20 mouse cellular contexts compared by ENCODE assay signal in the genomic region with DNA sequence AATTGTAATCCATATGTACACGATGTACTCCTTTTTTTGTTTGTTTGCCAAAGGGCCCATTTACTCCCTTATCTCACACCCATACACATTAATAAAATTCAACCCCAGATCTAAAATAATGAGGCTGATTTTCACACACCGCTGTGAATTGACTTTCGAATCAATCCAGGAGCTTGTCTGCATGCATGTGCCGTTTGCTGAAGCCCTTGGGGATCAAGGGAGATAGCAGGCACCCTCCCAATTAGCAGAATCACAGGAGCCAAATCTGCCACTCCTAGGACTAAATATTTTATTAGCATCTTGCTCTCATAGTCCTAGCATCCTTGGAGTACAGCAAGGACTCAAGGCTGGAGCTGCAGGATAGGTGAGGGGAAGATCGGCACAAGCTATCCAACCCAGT.
DNase-seq lines count a peak whose midpoint lies in the region; ATAC-seq and TF ChIP-seq lines count a peak whose summit lies in the region.
"Had no signal": no experiment of that assay in that cellular context is flagged by ENCODE, and none has a peak within 500 bp of the region (broad histone marks: within the 10 kb centered on the region; RNA-seq: fewer than 3 reads in every experiment).

No protein-coding gene starts in this region.

- no peaks in the 10 kb centered on the region for H3K36me3 ChIP-seq in forebrain, embryonic 15.5 days
- no peaks in the 10 kb centered on the region for H3K36me3 ChIP-seq in forebrain, postnatal 0 days (ENCODE audit: insufficient read depth)
- no peaks in the 10 kb centered on the region for H3K36me3 ChIP-seq in lung, embryonic 16.5 days (ENCODE audit: control insufficient read depth, insufficient read depth, low read length)
- H3K36me3 ChIP-seq in intestine, embryonic 16.5 days (ENCODE audit: control insufficient read depth, insufficient read depth, low read length): no peaks in the 10 kb centered on the region
- H3K36me3 ChIP-seq: embryonic facial prominence, embryonic 15.5 days; forebrain, embryonic 10.5 days; heart, embryonic 12.5 days; hindbrain, embryonic 10.5 days had no signal

- H3K9me3 ChIP-seq in forebrain, embryonic 15.5 days: no peaks in the 10 kb centered on the region
- H3K9me3 ChIP-seq in forebrain, postnatal 0 days (ENCODE audit: low read length): no peaks in the 10 kb centered on the region
- H3K9me3 ChIP-seq in lung, embryonic 16.5 days (ENCODE audit: control insufficient read depth, low read length): no peaks in the 10 kb centered on the region
- H3K9me3 ChIP-seq in intestine, embryonic 16.5 days (ENCODE audit: control insufficient read depth, low read length): no peaks in the 10 kb centered on the region; the same call in 1 of the 2 replicates
- H3K9me3 ChIP-seq: embryonic facial prominence, embryonic 15.5 days; forebrain, embryonic 10.5 days; heart, embryonic 12.5 days; hindbrain, embryonic 10.5 days had no signal

- TF ChIP-seq POLR2A in brain, embryonic 14.5 days (IDR thresholded peaks at IDR 0.05; ENCODE audit: borderline replicate concordance, extremely low read depth, insufficient read depth, insufficient read length, poor library complexity, severe bottlenecking): no peak

- H3K27ac ChIP-seq in forebrain, embryonic 15.5 days (replicated peaks): peak overlapping the region; percentile 48
- no peak overlapping the region for H3K27ac ChIP-seq in forebrain, postnatal 0 days (ENCODE audit: low read depth, low read length)
- peak overlapping the region; percentile 53; the same call in 1 of the 2 replicates for H3K27ac ChIP-seq in lung, embryonic 16.5 days (ENCODE audit: low read length)
- H3K27ac ChIP-seq in intestine, embryonic 16.5 days (ENCODE audit: low read length): peak overlapping the region; percentile 51; the same call in 1 of the 2 replicates
- H3K27ac ChIP-seq: embryonic facial prominence, embryonic 15.5 days; forebrain, embryonic 10.5 days; heart, adult 2 months; hindbrain, embryonic 10.5 days; hindbrain, embryonic 14.5 days had no signal

- peaks cover 15% of the 10 kb centered on the region for H3K4me1 ChIP-seq in forebrain, embryonic 15.5 days
- no peaks in the 10 kb centered on the region for H3K4me1 ChIP-seq in forebrain, postnatal 0 days (ENCODE audit: insufficient read depth)
- peaks cover 4% of the 10 kb centered on the region for H3K4me1 ChIP-seq in lung, embryonic 16.5 days (replicated peaks; ENCODE audit: control insufficient read depth, insufficient read depth, low read length)
- H3K4me1 ChIP-seq in intestine, embryonic 16.5 days (ENCODE audit: control insufficient read depth, insufficient read depth, low read length): no peaks in the 10 kb centered on the region

- H3K4me3 ChIP-seq in forebrain, embryonic 15.5 days: no peak overlapping the region
- no peak overlapping the region for H3K4me3 ChIP-seq in forebrain, postnatal 0 days (ENCODE audit: low read depth, low read length)
- no peak overlapping the region for H3K4me3 ChIP-seq in lung, embryonic 16.5 days (ENCODE audit: low read length)
- H3K4me3 ChIP-seq in intestine, embryonic 16.5 days (ENCODE audit: low read length): no peak overlapping the region
- H3K4me3 ChIP-seq: embryonic facial prominence, embryonic 15.5 days; erythroblast, embryonic 14.5 days; forebrain, embryonic 10.5 days; heart, adult 2 months; heart, embryonic 12.5 days; hindbrain, embryonic 10.5 days had no signal

- H3K4me2 ChIP-seq in forebrain, embryonic 15.5 days (replicated peaks): no peak overlapping the region
- no peak overlapping the region for H3K4me2 ChIP-seq in forebrain, postnatal 0 days (ENCODE audit: low read depth)
- no peak overlapping the region; the same call in 1 of the 2 replicates for H3K4me2 ChIP-seq in lung, embryonic 16.5 days (ENCODE audit: low read depth, low read length)
- no peak overlapping the region; the same call in 1 of the 2 replicates for H3K4me2 ChIP-seq in intestine, embryonic 16.5 days (ENCODE audit: low read depth, low read length)
- H3K4me2 ChIP-seq: embryonic facial prominence, embryonic 15.5 days; heart, embryonic 12.5 days; hindbrain, embryonic 14.5 days had no signal

- 42% methylated on average over 5 of the region's 5 CpGs for WGBS in forebrain, embryonic 15.5 days
- WGBS in forebrain, postnatal 0 days: 43% methylated on average over 5 of the region's 5 CpGs
- 55% methylated on average over 5 of the region's 5 CpGs for WGBS in lung, embryonic 16.5 days
- WGBS in intestine, embryonic 16.5 days: 51% methylated on average over 5 of the region's 5 CpGs

- DNase-seq in forebrain, postnatal 0 days: no peak
- no peak for DNase-seq in lung, postnatal 10 days
- DNase-seq in brain, embryonic 14.5 days (ENCODE audit: low read depth): peak; percentile 84
- no peak for DNase-seq in B cell, adult 2 months
- DNase-seq: adrenal gland, adult 2 months; adrenal gland, postnatal 25 days; cerebellum, adult 2 months; cerebellum, postnatal 14 days; embryo, embryonic 11 days; gastrocnemius, postnatal 14 days; heart, adult 2 months had no signal

- no peaks in the 10 kb centered on the region for H3K27me3 ChIP-seq in forebrain, embryonic 15.5 days
- no peaks in the 10 kb centered on the region for H3K27me3 ChIP-seq in forebrain, postnatal 0 days (ENCODE audit: insufficient read depth, low read length)
- H3K27me3 ChIP-seq in lung, embryonic 16.5 days (ENCODE audit: control insufficient read depth, insufficient read depth, low read depth, low read length): no peaks in the 10 kb centered on the region
- H3K27me3 ChIP-seq in intestine, embryonic 16.5 days (replicated peaks; ENCODE audit: control insufficient read depth, insufficient read depth, low read length): no peaks in the 10 kb centered on the region
- H3K27me3 ChIP-seq: embryonic facial prominence, embryonic 15.5 days; heart, embryonic 12.5 days had no signal

- no peak for TF ChIP-seq CTCF in forebrain, postnatal 0 days (IDR thresholded peaks at IDR 0.05; ENCODE audit: low read depth)
- TF ChIP-seq CTCF in brain, embryonic 14.5 days (IDR thresholded peaks at IDR 0.05; ENCODE audit: borderline replicate concordance, extremely low read depth, insufficient read depth, insufficient read length): no peak

- peak; percentile 49; the same call in 1 of the 2 replicates for ATAC-seq in forebrain, embryonic 15.5 days (replicated peaks)
- no peak for ATAC-seq in forebrain, postnatal 0 days
- no peak for ATAC-seq in lung, embryonic 16.5 days (ENCODE audit: low read depth)
- ATAC-seq in intestine, embryonic 16.5 days: 0 out of 2 replicates have a peak, but pooled peaks have one; percentile 31

- H3K9ac ChIP-seq in forebrain, embryonic 15.5 days (replicated peaks): no peak overlapping the region
- no peak overlapping the region for H3K9ac ChIP-seq in forebrain, postnatal 0 days
- no peak overlapping the region for H3K9ac ChIP-seq in lung, embryonic 16.5 days (ENCODE audit: low read length)
- no peak overlapping the region for H3K9ac ChIP-seq in intestine, embryonic 16.5 days (ENCODE audit: low read depth, low read length)
- H3K9ac ChIP-seq: embryonic facial prominence, embryonic 15.5 days; heart, embryonic 12.5 days; hindbrain, embryonic 14.5 days had no signal

Comparison
In these comparisons a context has a peak if more than half of its experiments do, and no peak if none do; other contexts are left out.
1. ATAC-seq: peak in forebrain, embryonic 15.5 days (single experiment) and intestine, embryonic 16.5 days (single experiment); none in forebrain, postnatal 0 days (single experiment) and lung, embryonic 16.5 days (single experiment).